Mouse (Mus musculus): ENCODE results near the gene Cipc. TPM values are rescaled to one million over a fixed set of nuclear protein-coding genes. Genes with fewer than 3 reads are reported as not detected.

Cipc gene
- polyA plus RNA-seq (2012; rRNA removed) = 48.2 and 54.7 TPM in 2 replicates

DNA sequence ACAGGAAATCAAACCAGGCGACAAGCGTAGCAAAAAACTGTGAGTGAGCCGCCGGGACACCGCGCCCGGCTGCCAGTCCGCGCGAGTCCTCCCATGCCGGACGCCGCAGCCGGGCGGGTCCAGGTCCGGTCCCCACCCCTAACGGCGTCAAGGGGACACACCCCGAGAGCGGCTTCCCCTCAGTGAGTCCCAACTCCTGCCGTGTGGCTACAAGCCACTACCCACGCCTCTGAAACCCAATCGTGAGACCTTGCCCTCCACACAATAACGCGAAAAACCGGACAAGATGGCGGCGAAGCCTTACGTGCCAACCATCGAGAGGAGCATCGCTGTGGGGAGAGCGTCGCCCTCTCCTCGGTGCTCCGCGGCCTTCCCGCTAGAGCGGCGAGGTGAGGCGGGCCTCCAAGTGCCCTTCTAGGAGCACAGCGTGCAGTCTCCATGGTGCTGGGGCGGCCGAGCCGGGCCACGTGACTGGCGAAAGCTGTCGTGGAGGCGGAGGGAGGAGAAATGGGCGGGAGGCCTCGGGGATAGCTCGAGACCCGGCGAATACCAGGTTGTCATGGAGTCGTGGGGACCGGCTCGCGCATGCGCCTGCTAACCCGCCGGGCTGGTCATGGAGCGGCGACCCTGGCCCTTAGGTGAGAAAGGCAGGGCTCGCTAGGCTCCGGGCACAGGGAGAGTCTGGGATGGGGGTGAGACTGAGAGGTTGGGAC, at the start of gene Cipc:
Gene Cipc (plus strand): TSS at position 182 of the 713 bp plus-strand sequence.

DNA sequence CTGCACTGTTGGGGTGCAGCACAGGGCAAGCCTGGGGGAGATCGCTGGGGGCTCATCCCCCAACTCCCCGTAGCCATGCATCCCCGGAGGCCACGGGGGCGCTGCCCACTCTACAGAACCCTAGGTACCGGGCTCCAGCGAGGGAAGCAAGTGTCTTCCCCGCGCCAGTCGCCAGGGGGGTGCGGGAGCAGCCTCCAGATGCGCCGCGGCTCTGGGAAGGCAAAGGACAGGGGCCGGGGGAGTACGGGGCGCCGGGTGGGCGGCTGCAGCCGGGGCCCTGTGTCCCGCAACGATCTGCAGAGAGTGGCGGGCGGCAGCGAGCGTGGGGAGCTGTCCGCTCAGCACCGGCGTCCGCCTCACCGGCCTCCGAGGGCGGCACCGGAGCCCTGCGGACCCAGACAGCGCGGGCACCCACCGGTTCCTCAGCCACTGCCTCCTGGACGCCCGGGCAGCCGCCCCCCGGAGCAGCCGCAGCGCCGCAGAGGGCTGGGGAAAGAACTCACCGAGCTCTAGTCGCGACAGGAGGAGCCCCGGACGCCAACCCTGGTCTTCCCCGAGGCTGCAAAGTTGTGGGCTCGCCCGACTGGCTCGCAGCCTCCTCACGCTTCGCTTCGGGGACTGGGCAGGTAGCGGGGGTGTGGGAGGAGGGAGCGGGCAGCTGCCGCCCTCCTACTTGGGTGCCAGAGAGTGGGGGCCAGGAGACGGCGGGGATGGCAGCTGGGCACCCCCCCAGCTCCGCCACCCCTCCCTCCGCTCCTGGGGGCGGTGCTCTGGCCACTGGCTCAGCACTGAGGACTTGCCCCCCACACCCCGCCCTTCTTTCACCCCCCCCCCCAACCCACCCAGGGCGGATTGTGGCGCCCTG, 43.3 kb downstream of the Cipc start, which contains the start of gene Zdhhc22:
Gene Zdhhc22 (minus strand): TSS at position 541 of the 865 bp plus-strand sequence.

Other genes with a start within 250 kb of the Cipc start
- gene Angel1, start 220.6 kb upstream of the Cipc start, polyA plus RNA-seq (2012; rRNA removed) = 14.2 and 14.4 TPM in 2 replicates
- not detected in 2 replicates for gene Lrrc74a, start 212.7 kb upstream of the Cipc start, polyA plus RNA-seq (2012; rRNA removed)
- gene Irf2bpl, start 62.2 kb upstream of the Cipc start, polyA plus RNA-seq (2012; rRNA removed) = 71.3 and 75.7 TPM in 2 replicates
- gene Zdhhc22, start 43.4 kb downstream of the Cipc start, polyA plus RNA-seq (2012; rRNA removed) = 7.7 and 11.5 TPM in 2 replicates
- gene Tmem63c, start 74.3 kb downstream of the Cipc start, polyA plus RNA-seq (2012; rRNA removed) = 14.6 and 14.9 TPM in 2 replicates
- gene Ngb, start 155.5 kb downstream of the Cipc start, polyA plus RNA-seq (2012; rRNA removed) = 1.4 and 1.7 TPM in 2 replicates
- 58.5 and 60.3 TPM in 2 replicates for gene Gstz1, start 200.1 kb downstream of the Cipc start, polyA plus RNA-seq (2012; rRNA removed)
- gene Pomt2, start 200.9 kb downstream of the Cipc start, polyA plus RNA-seq (2012; rRNA removed) = 14.7 and 17.4 TPM in 2 replicates

All from central nervous system, embryonic 14 days (tissue).